Mouse (Mus musculus) heart, adult 8-10 months (tissue): ENCODE data around the gene Bcl9l. TPM values are rescaled to one million over a fixed set of nuclear protein-coding genes. Genes with fewer than 3 reads are reported as not detected.

ENCODE experiments used
- DNase-seq: peaks from one replicate; pipeline ENCODE4 v3.0.0; 2022; ENCODE audit warnings: low spot score
- total RNA-seq, 4 experiments: library from RNA; stranded (reverse); gene quantifications; 2 replicates each; pipeline ENCODE4 v1.2.4; 2022

Gene Bcl9l
- total RNA-seq, 4 experiments from 2014 or later: 51.6 to 56.9 (median 53.9) TPM

DNA sequence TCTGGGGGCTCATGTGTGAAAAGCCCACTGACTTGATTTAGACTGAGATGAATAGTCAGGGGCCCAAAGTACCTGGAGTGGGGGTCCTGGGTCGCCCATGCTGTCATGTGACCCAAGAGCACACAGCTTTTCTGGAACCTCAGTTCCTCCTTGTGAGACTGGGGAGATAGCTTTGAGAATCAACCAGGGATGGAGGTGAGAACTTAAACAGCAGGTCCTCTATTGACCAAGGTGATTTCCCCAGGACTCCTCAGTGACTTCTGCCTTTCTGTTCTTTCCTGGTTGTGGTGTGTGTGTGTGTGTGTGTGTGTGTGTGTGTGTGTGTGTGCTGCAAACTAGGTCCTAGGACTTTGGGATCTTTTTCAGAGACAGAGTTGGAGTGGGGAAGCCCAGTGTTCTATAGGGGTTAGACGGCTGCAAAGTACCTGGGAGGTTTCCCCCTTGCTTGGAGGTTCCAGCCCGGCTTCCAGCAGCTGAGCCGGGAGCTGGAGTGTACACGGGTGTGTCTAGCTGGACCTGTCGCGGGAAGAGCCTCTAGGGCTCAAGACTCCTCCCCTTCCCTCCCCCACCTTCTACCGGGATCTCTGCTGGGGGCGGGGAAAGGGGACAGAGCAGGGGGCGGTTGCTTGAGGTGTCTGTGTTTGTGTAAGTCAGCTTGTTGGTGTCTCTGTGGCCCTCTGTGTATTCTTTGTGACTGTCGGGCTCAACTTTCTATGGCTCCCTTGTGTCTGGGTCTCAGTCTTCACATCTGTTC, 15.2 kb downstream of the Bcl9l start:
- DNase-seq: no peak

DNA sequence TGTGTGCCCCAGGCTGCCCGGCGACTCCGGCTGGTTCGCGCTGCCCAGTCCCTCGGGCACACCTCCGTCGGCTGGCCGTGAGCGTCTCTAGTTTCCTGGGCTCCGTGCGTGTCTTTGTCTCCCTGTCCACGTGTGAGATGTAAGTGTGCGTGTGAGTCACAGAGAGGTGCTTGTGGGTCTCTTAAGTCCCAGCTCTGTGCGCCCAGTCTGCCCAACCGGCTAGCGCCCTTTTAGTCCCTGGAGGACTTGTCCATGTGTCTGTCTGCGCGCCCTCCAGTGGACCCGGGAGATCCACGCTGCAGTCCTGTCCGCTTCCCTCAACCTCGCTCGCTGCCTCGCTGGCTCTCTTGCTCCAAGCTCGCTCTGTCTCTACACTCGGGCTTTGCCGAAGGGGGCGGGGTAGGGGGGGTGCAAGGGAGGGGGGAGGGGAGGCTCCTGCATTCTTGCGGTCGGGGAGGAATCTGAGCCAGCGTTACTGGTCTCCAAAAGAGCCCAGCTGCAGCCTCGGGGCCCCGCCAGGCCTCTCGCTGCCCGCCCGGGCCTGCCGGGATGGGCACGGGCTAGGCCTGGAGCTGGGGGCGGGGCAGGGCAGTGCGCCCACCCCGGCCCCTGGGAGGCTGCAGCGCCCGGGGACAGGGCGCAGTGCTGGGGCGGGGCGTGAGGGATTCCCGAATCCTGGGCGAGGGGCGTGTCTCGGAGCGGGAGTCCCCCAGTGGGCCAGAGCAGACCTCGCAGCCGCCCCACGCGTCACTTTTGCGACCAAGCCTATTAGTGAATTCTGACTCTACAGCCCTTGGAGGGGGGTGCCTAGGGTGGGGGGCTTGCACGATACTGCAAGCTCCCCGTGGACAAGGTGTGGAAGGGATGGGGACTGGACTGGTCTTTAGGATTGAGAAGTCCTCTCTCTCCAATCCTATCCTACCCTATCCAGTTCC, 16.1 kb downstream of the Bcl9l start:
- no peak for DNase-seq

DNA sequence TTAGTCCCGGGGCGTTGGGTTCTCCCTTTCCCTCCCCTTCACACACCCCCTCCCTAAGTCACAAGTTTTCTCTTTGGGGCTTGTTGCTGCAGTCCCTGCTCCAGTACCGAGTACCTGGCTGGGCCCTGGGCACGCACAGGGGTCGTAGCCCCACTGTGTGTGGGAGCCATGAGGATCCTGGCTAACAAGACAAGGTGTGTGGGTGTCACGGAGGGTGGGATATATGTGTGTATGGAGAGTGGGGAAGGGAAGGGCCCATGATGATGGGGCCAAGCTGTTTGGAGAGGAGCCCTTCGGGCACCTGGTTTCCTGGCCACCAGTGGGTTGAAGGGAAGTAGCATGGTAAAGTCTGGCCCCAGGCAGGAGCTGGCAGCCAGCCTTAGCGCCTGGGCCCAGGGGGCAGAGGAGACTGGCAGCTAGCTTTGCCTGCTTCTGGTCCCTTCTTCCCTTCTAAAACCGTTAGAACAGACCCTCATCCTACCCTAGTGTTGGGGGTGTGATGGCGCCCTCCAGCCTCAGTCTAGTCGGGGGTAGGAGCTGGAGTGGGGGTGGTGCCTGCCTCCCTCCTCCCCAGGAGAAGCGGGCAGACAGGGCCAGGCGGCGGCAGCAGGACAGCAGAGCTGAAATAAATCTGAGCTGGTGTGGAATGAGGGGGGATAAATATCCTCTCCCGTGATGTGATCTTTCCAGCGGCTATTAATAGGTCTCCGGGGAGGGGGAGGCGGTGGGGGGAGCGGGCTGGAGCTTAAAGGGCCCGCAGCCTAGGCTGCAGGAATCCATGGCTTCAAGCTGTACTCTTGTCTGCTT, 16.9 kb downstream of the Bcl9l start:
- no peak for DNase-seq

DNA sequence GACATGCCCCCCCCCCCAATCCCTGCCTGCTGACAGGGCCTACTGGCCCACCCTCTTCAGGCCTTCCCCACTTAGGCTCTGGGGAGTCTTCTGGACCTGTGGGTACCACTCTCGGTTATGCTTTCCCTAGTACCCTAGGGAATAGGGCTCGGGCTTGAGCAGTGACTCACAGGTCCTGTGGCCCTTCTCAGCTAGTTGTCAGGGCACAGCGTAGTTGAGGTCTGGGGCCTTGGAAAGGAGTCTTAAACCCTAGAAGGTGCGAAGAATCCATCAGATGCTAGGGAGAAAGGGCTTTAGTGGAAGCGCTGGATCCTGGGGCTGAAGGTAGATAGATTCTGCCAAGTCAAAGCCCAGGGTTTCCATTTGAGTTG, 17.5 kb downstream of the Bcl9l start:
- DNase-seq: no peak

DNA sequence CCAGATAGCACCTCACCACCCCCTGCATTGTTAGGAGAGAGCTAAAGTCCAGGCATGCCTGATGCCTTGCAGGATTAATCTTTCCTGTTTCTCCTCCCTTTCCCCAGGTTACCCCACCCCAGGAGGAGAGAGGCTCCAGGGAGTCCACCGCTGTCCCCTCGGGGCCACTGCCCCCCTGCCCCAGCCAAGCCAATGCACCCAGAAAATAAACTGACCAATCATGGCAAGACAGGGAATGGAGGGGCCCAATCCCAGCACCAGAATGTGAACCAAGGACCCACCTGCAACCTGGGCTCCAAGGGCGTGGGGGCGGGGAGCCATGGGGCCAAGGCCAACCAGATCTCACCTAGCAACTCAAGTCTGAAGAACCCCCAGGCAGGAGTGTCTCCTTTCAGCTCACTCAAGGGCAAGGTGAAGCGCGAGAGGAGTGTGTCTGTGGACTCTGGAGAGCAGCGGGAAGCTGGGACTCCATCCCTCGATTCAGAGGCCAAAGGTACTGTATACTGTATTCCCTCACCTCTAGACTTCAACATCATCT, 18.1 kb downstream of the Bcl9l start:
- DNase-seq: no peak

DNA sequence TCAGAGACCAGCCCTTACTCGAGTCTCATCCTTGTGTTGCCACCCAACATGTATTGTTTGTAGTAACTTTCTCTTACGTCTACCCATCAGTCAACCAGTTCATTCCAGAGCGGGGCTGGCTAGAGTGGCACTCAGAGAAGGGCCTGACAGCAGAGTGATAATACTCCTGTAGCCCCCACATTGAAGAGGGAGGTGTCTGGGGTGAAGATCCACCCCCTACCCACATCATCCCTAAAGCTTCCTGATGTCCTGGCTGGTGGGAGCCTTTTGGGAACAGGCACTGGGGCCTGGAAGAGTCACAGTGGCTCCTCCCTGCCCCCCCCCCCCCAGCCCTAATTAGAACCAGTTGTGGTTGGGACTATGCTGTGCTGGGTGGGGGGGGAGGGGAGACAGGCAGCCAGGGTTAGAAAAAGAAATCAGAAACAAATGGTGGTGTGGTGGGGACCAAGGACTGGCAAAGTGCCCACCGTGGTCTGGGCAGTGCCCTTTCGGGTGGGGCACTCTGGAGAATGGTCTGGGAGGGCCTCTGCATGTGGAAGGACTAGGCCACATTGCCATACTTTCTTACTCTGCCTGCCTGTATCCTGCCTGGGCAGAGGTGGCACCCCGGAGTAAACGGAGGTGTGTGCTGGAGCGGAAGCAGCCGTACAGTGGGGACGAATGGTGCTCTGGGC, 18.7 kb downstream of the Bcl9l start:
- DNase-seq: no peak

DNA sequence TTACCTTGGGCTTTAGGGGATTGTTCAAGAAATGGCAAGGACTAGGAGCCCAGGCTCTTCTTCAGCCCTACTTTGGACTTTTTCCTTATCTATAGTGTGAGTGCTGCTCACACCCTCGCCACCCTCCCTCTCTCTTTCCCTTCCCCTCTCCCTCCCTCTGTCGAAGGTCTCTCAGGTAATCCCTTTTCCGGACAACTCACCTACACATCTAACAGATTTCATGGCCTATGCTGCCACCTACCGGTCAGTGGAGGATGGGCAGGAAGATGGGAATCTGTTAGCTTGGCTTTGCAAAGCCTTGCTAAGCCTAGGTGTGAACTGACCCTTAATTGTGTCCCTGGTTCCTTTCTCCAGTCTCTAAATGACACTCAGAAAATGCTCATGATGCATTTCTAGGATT, 19.4 kb downstream of the Bcl9l start:
- no peak for DNase-seq

DNA sequence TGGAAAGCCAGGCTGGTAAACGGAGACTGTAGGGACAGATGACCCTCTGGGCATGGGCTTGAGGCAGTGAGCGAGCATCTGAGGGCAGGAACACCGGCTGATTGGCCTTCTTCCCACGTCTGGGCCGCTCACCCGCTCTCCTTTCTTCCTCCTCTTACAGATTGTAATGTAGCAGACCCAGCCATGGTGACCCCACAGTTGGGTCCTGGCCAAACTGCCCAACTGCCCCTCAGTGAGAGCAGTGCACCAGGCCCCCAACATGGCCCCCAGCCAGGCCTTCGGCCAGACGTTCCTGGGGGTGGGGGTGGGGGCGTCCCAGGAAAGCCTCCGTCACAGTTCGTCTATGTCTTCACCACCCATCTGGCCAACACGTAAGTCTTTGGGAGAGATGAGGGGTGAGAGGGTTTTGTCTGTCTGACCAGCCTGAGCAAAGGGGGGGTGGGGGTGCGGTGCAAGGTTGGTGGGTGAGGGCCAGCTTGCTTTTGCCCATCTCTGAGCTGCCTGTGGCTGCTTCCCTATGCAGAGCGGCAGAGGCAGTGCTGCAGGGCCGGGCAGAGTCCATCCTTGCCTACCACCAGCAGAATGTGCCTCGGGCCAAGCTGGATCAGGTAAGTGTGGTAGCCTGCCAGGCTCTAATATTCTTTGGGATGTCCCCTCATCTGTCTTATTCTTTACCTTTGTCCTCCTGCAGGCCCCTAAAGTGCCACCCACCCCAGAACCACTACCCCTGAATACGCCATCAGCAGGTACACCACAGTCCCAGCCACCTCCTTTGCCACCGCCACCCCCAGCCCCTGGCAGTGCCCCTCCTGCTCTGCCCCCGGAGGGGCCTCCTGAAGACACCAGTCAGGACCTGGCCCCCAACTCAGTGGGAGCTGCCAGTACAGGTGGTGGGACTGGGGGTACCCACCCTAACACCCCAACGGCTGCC, 22.5 kb downstream of the Bcl9l start:
- DNase-seq: no peak

DNA sequence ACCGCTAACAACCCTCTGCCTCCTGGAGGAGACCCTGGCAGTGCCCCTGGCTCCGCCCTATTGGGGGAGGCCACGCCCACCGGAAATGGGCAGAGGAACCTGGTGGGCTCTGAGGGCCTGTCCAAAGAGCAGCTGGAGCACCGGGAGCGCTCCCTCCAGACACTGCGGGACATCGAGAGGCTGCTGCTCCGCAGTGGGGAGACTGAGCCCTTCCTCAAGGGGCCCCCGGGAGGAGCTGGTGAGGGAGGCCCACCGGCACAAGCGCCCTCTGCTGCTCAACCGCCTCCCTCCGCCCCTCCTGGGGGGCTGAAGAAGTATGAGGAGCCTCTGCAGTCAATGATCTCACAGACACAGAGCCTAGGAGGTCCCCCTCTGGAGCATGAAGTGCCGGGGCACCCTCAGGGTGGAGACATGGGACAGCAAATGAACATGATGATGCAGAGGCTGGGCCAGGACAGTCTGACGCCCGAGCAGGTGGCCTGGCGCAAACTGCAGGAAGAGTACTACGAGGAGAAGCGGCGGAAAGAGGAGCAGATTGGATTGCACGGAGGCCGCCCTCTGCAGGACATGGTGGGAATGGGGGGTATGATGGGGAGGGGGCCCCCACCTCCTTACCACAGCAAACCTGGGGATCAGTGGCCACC, 23.3 kb downstream of the Bcl9l start:
- DNase-seq: no peak

DNA sequence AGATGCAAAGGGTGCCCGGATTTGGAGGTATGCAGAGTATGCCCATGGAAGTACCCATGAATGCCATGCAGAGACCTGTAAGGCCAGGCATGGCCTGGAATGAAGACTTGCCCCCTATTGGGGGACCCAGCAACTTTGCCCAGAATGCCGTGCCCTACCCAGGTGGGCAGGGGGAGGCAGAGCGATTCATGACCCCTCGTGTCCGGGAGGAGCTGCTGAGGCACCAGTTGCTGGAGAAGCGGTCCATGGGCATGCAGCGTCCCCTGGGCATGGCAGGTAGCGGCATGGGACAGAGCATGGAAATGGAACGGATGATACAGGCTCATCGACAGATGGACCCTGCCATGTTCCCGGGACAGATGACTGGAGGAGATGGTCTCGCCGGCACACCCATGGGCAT, 23.9 kb downstream of the Bcl9l start:
- no peak for DNase-seq

DNA sequence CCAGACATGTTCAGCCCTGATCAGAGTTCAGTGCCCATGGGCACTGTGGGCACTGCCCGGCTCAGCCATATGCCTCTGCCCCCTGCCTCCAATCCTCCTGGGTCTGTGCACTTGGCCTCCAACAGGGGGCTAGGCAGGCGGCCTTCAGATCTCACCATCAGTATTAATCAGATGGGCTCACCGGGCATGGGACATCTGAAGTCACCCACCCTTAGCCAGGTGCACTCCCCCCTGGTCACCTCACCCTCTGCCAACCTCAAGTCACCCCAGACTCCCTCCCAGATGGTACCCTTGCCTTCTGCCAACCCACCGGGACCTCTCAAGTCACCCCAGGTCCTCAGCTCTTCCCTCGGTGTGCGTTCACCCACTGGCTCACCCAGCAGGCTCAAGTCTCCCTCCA, 24.7 kb downstream of the Bcl9l start:
- DNase-seq: no peak

DNA sequence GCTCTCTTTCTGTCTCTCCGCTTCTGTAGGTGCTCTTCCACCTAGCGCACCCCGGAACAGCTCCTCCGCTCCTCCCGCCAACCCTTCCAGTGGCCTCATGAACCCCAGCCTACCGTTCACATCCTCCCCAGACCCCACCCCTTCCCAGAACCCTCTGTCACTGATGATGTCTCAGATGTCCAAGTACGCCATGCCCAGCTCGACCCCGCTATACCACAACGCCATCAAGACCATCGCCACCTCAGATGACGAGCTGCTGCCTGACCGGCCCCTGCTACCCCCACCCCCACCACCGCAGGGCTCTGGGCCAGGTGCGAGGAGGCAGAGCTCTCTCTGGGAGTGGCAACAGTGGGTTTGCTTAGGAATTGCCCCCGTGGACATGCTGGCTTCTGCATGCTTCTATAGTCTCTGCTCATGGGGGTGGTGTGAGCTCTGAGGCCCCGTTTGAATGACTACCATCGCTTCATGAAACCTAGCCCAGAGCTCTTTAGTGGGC, 25.5 kb downstream of the Bcl9l start:
- no peak for DNase-seq

DNA sequence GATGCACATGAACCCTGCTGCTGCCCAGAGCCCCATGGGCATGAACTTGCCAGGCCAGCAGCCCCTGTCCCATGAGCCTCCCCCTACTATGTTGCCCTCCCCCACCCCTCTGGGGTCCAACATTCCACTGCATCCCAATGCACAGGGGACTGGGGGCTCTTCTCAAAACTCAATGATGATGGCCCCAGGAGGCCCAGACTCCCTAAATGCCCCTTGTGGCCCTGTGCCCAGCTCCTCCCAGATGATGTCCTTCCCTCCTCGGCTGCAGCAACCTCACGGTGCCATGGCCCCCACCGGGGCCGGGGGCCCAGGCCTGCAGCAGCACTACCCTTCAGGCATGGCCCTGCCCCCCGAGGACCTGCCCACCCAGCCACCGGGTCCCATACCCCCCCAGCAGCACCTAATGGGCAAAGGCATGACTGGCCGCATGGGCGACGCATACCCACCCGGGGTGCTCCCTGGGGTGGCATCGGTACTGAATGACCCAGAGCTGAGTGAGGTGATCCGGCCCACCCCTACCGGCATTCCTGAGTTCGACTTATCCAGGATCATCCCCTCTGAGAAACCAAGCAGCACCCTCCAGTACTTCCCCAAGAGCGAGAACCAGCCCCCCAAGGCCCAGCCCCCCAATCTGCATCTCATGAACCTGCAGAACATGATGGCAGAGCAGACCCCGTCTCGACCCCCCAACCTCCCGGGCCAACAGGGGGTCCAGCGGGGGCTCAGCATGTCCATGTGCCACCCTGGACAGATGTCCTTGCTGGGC, 26.3 kb downstream of the Bcl9l start:
- DNase-seq: no peak

DNA sequence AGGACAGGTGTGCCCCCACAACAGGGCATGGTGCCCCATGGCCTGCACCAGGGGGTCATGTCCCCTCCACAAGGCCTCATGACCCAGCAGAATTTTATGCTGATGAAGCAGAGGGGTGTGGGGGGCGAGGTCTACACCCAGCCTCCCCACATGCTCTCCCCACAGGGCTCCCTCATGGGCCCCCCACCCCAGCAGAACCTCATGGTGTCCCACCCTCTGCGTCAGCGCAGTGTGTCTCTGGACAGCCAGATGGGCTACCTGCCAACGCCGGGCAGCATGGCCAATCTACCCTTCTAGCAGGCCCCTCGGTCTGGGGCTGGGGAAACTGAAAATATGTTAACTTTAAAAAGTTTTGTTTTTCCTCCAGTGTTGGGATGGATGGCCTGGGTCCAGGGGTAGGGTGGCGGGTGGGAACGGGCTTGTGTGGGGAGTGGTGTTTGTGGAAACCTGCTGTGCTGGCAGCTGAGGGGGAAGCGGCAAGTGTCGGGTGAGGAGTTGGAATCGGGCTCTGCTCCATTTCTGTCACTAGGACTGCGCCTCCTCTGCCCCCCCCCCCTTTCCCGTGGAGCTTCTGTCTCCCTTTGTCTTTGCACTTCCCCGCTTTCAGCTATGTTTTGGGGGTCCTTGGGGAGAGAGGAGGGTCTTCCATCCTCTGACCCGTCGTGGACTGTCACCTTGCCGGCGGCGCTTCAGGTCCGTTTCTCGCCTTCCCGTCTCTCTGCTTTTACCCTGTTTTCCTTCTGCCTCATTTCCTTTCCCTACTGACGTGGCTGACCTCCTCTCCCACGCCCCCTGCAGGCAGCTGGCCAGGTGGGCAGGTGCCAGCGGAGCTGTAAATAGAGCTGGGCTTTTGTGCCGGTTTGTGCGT, 27.1 kb downstream of the Bcl9l start:
- peak; percentile 91 for DNase-seq

DNA sequence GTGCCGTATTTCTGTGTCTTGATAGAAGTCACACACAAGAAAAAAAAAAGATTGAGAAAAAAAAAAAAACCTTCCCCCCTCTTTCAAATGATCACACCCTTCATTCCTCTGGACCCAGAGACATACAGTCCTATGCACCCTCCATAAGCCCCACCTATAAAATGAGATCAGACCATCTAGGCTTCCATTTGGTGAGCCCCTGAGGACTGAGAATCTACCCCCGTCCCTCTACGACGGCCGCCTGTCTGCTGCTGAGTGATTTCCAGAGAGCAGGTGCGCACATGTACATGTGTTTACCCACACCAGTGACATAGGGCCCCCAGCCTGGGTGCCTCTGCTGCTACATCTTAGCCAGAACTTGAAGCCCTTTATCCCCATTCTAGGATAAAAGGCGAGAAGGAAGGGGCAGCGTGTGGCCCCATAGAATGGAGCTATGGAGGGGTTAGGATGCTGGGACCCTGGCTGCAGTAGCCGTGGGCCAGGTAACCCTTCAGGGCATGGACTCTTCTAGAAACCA, 27.8 kb downstream of the Bcl9l start:
- DNase-seq: no peak

DNA sequence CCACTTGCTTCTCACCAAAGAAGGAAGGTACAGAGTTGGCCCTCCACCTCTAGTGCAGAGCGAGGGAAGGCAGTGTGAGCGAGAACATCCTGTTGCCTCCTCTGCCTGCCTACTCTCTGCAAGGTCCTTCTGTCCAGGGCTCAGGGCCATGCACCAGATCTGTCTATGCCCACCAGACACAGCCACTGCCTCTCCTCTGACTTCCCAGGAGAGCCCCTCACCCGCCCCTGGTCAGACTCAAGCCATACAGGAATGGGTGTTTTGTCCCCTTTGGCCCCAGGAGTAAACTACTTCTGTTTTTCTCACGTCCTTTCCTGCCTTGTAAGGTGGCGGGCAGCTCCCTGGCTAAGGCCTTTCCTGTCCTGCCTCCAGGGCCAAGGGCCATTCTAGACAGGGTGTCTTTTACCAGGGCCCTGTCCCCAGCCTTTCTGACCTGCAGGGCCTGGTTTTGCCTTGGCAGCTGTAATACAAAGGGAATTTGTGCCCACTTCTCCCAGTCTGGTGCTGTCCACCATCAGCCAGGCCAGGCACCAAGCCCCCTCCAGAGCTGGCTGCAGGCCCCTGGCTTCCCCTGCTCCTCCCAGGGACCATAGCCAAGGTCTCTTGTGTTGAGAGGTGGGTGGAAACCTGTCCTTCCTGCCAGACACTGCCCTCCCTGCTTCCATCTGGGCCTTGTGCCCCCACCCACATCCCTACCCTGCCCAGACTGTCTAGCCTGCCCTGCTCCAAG, 28.4 kb downstream of the Bcl9l start:
- DNase-seq: no peak
